Mouse (Mus musculus) liver, postnatal 0 days (tissue): ENCODE data around the gene Rcor2. TPM values are rescaled to one million over a fixed set of nuclear protein-coding genes. Genes with fewer than 3 reads are reported as not detected.

Source experiments
- ATAC-seq: fragments of 200-750 bp; cut with Nextera tagmentation; 2 replicates; pipeline ENCODE4 v1.8.0; 2017; ENCODE audit warnings: mild to moderate bottlenecking, moderate library complexity
- DNase-seq: peaks from one replicate; pipeline ENCODE4 v3.0.0-alpha.2; 2016
- H3K27ac ChIP-seq: fragments of 300-500 bp; sonication (generic); 2 replicates; pipeline ENCODE4 v1.5.1; 2014; ENCODE audit warnings: antibody characterized with exemption, moderate library complexity, mild to moderate bottlenecking, low read depth
- H3K27me3 ChIP-seq: fragments of 300-500 bp; sonication (generic); 2 replicates; pipeline ENCODE4 v1.6.1; 2014; ENCODE audit warnings: low read length, control low read depth, mixed read lengths; ENCODE audit not compliant: insufficient read depth
- H3K36me3 ChIP-seq: fragments of 300-500 bp; sonication (generic); replicated peaks from 2 replicates; pipeline ENCODE4 v1.6.1; 2014; ENCODE audit warnings: mild to moderate bottlenecking, control low read depth, low read length, moderate library complexity, mixed read lengths; ENCODE audit not compliant: insufficient read depth
- H3K4me1 ChIP-seq: fragments of 300-500 bp; sonication (generic); 2 replicates; pipeline ENCODE4 v1.6.1; 2014; ENCODE audit warnings: antibody characterized with exemption, mild to moderate bottlenecking, control low read depth; ENCODE audit not compliant: insufficient read depth
- H3K4me2 ChIP-seq: fragments of 300-500 bp; sonication (generic); 2 replicates; pipeline ENCODE4 v1.6.1; 2014; ENCODE audit warnings: low read depth, mild to moderate bottlenecking, low read length, moderate library complexity, mixed read lengths
- H3K4me3 ChIP-seq: fragments of 300-500 bp; sonication (generic); 2 replicates; pipeline ENCODE4 v1.5.1; 2014; ENCODE audit warnings: low read depth, low read length
- H3K9ac ChIP-seq: fragments of 300-500 bp; sonication (generic); replicated peaks from 2 replicates; pipeline ENCODE4 v1.6.1; 2014; ENCODE audit warnings: mild to moderate bottlenecking, moderate library complexity
- H3K9me3 ChIP-seq: fragments of 300-500 bp; sonication (generic); 2 replicates; pipeline ENCODE4 v1.6.1; 2016; ENCODE audit warnings: mild to moderate bottlenecking, control low read depth, low read length, mixed read lengths
- CTCF ChIP-seq: sonication (generic); IDR thresholded peaks from 2 replicates; pipeline ENCODE4 v1.5.1; 2016; ENCODE audit warnings: antibody characterized with exemption, low read depth
- EP300 ChIP-seq: IDR thresholded peaks from 2 replicates; pipeline ENCODE4 v1.6.1; 2016; ENCODE audit warnings: antibody characterized with exemption, low read depth, mild to moderate bottlenecking
- WGBS: fragments of 180-500 bp; shearing (Covaris S2); extraction: QIAGEN DNeasy Blood & Tissue Kit; methylation state at CpG from one replicate; pipeline ENCODE4 v1.1.7; 2014; ENCODE audit not compliant: insufficient replicate concordance; 5-methylcytosine and 5-hydroxymethylcytosine counted together
- polyA plus RNA-seq: library from polyadenylated mRNA; unstranded; fragments of >200 nt; fragmentation: Nextera tagmentation; extraction: Ambion mirVana; gene quantifications from 2 replicates; pipeline ENCODE4 v1.2.1, GENCODE M21; 2015

Rcor2 gene
- polyA plus RNA-seq, 1 experiment from 2014 or later, result 0.62 TPM

DNA sequence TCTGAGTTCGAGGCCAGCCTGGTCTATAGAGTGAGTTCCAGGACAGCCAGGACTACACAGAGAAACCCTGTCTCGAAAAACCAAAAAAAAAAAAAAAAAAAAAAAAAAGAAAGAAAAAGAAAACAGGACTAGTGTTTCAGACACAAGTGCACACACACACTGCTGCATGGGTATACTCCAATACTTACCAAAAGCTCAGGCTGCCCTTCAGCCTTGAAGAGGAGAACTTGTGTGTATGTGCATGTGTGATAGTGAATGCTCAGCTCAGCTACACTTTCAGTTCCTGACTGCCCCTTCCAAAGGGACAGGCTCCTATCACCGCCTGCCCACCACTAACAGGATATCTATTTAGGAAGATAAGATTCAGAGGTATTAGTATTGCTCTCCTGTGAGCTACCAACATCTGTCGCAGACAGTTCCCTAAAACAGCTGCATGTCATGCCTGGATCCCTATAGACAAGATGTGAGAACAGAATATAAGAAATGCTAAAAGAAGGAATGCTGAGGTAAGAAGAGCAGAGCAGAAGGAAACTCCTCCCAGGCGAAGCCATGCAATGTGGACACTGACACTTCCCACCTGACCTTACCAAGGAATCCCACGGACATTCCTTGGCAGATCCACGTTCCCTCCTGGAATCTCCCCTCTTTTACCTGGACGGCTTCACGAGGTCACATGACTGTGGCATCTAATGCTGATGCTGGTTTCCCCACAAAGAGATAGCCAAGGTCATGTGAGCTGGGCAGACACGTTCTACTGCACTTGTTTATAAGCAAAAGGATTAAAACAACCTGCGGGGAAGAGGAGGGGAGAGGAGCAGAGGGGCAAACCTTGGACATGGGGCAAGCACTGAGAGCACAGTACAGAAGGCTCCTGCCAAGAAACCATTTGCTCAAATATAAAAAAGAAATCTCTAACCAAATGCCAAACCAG, 38.5 kb downstream of the Rcor2 start:
- Histone ChIP-seq H3K4me3 (no peak overlapping the region), H3K27ac (no peak overlapping the region), H3K4me2 (no peak overlapping the region), H3K36me3 (no peaks in the 10 kb centered on the region), H3K27me3 (no peaks in the 10 kb centered on the region), H3K9me3 (no peaks in the 10 kb centered on the region), H3K4me1 (peaks cover 65% of the 10 kb centered on the region), H3K9ac (no peak overlapping the region)
- no peak for DNase-seq
- ATAC-seq, result no peak
- TF ChIP-seq EP300 (no peak), CTCF (no peak)
- WGBS, result 63% methylated on average over 10 of the region's 11 CpGs

DNA sequence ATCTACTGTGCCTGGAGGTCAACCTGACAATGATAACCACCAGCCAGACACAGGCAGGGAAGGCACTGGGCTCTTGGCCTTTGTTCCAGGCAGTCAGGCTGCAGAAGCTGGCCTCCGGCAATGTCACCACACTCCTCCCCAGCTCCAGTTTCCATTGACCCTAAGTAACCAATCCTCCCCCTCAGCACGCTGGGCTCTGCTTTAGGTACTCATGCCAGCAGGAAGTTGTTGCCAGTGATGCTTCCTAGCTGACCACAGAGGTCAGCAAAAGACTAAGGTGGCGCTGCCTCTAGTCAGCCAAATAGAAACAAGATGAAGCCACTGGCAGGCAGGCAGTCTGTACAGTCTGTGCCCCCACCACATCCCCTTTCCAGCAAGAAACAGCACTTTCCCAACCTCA, 39.8 kb downstream of the Rcor2 start:
- DNase-seq, result no peak
- Histone ChIP-seq H3K4me3 (no peak overlapping the region), H3K27me3 (no peaks in the 10 kb centered on the region), H3K27ac (peak overlapping the region; percentile 22; the same call in 1 of the 2 replicates), H3K9me3 (no peaks in the 10 kb centered on the region), H3K4me2 (no peak overlapping the region), H3K4me1 (peaks cover 76% of the 10 kb centered on the region), H3K9ac (no peak overlapping the region), H3K36me3 (no peaks in the 10 kb centered on the region)
- peak; percentile 27 for ATAC-seq
- 48% methylated on average over 3 of the region's 3 CpGs for WGBS
- 0 out of 2 replicates have a peak, but pooled peaks have one; percentile 4 for TF ChIP-seq CTCF
- TF ChIP-seq EP300, result no peak

DNA sequence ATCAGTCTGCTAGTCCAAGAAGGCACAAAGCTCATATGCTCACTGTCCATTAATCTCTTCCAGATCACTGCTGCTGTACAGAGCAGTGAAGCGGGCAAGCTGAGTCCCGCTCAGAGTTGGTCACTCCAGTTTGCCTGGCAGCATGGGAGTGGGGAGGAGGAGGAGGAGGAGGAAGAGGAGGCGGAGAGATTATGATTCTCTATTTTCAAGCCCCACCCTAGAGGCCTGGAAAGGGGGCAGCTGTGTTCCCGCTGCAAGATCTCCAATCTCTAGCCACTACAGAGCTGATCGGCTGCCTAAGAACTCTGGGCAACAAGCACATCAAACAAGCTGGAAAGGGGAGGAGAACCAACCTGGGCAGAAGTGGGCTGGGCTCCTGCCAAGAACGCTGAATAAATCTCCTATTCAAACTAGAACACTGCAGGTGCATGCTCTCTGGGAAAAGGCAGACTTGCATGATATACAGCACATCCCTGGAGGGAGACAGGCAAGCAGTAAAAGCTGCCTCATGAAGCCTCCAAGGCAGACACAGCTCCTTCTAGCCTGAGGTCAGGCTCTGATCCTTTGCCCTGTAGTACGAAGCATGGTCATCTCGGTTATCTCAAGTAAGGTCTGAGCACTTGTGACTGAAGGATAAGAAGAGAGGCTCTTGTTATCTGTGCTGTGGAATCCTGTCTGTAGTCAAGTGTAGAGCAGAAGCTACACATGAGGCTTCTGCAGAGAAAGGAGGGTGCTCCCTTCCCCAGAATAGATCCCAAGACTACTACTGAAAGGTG, 41.1 kb downstream of the Rcor2 start:
- DNase-seq, result no peak
- peak; percentile 44; the same call in 1 of the 2 replicates for ATAC-seq
- no peaks in the 10 kb centered on the region for H3K27me3 ChIP-seq
- peak overlapping the region; percentile 50 for H3K4me2 ChIP-seq
- H3K9ac ChIP-seq, result 0 out of 2 replicates have a peak overlapping the region, but pooled peaks have one; percentile 17
- H3K4me1 ChIP-seq, result peaks cover 75% of the 10 kb centered on the region
- H3K9me3 ChIP-seq, result no peaks in the 10 kb centered on the region
- no peak for TF ChIP-seq EP300
- no peak for TF ChIP-seq CTCF
- H3K27ac ChIP-seq, result 0 out of 2 replicates have a peak overlapping the region, but pooled peaks have one; percentile 2
- WGBS, result 40% methylated on average over 8 of the region's 8 CpGs
- no peaks in the 10 kb centered on the region for H3K36me3 ChIP-seq
- no peak overlapping the region for H3K4me3 ChIP-seq

DNA sequence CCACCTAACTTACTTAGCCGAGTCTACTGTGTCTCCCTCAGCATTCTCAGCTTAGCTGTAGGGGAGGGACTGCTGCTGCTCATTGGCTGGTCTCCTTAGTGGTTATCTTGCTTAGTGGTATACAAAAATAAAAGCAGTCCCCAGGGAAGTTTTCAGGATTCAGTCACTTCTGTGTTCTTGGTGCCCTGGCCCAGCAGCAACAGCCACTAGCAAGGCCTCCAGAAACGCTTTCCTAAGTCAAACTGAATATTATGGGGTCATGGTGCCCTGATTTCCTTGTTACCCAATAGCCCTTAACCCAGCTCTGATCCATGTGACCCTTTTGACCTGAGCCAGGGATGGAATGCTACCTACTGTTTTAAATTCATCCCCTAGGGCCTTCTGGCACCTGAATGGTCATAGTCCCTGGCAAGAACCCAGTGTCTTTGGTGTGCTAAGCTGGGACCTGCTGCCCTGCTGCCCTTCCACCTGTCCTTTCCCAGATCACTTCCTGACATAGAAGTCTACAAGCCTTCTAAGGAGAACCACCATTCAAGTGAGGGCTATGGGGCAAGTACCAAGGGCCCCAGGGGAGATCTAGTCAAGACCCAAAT, 42.7 kb downstream of the Rcor2 start:
- TF ChIP-seq CTCF, result no peak
- TF ChIP-seq EP300, result no peak
- ATAC-seq (no peak), DNase-seq (no peak)
- peak overlapping the region; percentile 34; the same call in 1 of the 2 replicates for H3K27ac ChIP-seq
- H3K27me3 ChIP-seq, result no peaks in the 10 kb centered on the region
- H3K9me3 ChIP-seq, result no peaks in the 10 kb centered on the region
- peaks cover 82% of the 10 kb centered on the region for H3K4me1 ChIP-seq
- no peaks in the 10 kb centered on the region for H3K36me3 ChIP-seq
- no peak overlapping the region for H3K9ac ChIP-seq
- no peak overlapping the region for H3K4me2 ChIP-seq
- WGBS, result 49% methylated on average over 2 of the region's 2 CpGs
- H3K4me3 ChIP-seq, result no peak overlapping the region

DNA sequence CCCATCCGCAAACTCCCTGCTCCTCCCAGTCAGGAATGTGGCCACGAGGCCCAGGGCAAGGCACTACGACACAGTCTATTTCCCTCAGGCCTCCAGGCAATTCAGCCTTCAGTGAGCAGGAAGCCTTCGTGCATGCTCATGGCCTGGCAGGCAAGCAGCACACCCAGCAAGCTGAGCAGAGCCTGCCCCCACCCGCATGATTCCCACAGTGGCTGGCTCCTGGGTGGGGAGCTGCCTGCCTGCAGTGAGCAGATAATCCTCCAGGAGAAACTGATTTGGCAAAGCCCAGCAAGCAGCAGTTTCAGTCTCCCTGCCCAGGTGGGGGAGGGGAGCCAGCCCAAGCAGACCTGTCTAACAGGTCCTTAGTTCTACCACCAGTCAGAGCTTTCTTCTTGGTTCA, 43.6 kb downstream of the Rcor2 start:
- peak; percentile 77 for TF ChIP-seq EP300
- TF ChIP-seq CTCF, result peak; percentile 28
- 32% methylated on average over 5 of the region's 5 CpGs for WGBS
- Histone ChIP-seq H3K9me3 (no peaks in the 10 kb centered on the region), H3K27ac (peak overlapping the region; percentile 64), H3K4me1 (peaks cover 83% of the 10 kb centered on the region), H3K4me2 (peak overlapping the region; percentile 16; the same call in 1 of the 2 replicates), H3K9ac (0 out of 2 replicates have a peak overlapping the region, but pooled peaks have one; percentile 19), H3K27me3 (no peaks in the 10 kb centered on the region), H3K4me3 (no peak overlapping the region), H3K36me3 (no peaks in the 10 kb centered on the region)
- DNase-seq (peak; percentile 68), ATAC-seq (peak; percentile 63)
